Mouse (Mus musculus) thymus, adult 2 months (tissue): ENCODE data around the gene Ankrd39.

Experiments used
- CTCF ChIP-seq: fragments of 200-500 bp; IDR thresholded peaks from 2 replicates; pipeline ENCODE4 v1.5.1; 2012; ENCODE audit warnings: mild to moderate bottlenecking, control low read depth, low read length, moderate library complexity, borderline replicate concordance; ENCODE audit not compliant: control insufficient read depth, poor library complexity, insufficient read depth; ENCODE audit errors: extremely low read depth
- POLR2A ChIP-seq: fragments of 200-500 bp; IDR thresholded peaks from 2 replicates; pipeline ENCODE4 v1.6.1; 2012; ENCODE audit warnings: mild to moderate bottlenecking, low read length, control low read depth, moderate library complexity; ENCODE audit not compliant: control insufficient read depth, poor library complexity, insufficient read depth; ENCODE audit errors: extremely low read depth

- TF ChIP-seq CTCF (peak; percentile 36; the same call in 1 of the 2 replicates), POLR2A (no peak)
These were observed 34.9 kb downstream of the Ankrd39 start for GRCm38 (mm10) chr1:36512089-36512965.
